Mouse (Mus musculus) cerebellum, adult 18-20 months (tissue): ENCODE measurements around the gene Pias4.

Source experiments
- DNase-seq, 2 experiments: peaks; one replicate each; pipeline ENCODE4 v3.0.0; 2021

The Pias4 gene

DNA sequence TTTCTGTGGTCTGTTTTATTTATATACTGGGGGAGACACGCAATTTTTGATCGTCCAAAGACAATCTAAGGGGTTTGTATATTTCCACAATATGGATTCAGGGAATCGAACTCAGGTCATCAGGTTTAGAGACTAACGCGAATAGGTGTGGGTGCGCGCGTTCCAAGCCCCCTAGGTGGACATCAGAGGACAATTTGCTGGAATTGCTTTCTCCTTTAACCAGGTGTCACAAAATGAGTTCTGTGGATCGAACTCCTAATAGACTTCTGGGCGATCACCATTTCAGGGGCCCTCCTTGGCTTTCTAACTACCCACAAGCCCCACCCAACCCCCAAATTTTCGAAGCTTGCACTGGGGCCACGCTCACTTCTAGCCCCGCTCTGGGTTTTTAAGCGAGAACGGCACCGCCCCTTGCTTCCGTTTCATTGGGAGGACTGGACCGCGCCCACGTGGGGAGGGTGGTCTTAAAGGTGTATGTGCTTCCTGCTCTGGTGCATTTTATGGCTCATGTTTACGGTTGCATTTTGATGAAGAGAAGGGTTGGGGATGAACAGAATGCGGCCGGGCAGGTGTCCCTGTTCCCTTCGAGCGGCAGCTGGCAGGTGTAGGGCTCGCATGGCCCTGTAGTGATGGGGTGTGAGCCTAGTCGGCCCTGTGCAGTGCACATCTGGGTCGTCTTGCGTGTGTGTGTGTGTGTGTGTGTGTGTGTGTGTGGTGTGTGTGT, 960 bp upstream of the Pias4 start:
- DNase-seq, result peak; percentile 77 to 84

DNA sequence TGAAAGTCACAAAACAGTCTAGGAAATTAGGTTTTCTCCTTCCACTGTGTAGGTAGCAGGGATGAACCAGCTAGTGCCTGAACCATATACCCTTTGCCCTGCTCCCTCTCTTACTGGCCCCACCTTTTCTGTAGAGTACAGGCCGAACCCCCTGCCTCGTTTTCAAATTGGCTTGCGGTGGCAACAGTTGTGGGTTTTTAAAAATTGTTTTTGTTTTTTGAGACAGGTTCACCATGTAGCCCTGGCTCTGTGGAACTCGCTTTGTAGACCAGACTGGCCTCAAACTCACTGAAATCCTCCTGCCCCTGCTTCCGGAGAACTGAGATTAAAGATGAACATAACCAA, 336 bp upstream of the Pias4 start:
- no peak for DNase-seq

DNA sequence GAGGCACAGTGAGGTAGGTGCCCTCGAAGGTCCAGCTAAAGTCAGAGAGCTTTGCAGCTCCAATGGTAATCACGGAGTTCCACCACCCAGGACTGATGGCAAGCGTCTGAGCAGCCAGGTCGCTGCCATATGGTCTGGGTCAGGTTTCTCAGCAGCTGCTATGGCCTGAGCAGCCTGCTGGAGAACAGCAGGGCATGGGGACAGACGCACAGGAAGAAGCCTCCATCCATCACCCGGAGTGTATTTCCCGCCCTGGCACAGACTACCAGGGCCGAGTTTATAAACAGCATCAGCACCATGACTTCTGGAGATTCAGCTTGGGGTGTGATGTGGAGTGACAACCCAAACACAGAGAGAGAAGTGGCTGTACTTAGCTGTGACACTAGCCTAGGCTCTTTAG, 2.6 kb downstream of the Pias4 start:
- DNase-seq, result peak; percentile 68 to 76

DNA sequence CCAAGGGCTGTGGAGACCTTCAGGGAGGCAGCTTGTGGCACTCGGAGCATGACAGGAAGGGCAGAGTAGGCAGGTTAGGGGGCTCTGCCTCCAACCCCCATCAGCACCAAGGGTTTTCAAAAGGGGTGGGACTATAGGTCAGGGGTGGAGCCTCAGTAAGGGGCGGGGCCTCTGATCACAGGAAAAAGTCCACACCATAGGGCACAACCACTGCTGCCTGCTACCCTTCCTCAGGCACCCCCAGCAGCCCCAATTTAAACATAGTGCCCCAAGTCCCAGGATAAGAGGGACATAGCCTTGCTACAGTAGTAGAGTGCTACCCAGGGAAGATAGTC, 5.4 kb downstream of the Pias4 start:
- no peak for DNase-seq

DNA sequence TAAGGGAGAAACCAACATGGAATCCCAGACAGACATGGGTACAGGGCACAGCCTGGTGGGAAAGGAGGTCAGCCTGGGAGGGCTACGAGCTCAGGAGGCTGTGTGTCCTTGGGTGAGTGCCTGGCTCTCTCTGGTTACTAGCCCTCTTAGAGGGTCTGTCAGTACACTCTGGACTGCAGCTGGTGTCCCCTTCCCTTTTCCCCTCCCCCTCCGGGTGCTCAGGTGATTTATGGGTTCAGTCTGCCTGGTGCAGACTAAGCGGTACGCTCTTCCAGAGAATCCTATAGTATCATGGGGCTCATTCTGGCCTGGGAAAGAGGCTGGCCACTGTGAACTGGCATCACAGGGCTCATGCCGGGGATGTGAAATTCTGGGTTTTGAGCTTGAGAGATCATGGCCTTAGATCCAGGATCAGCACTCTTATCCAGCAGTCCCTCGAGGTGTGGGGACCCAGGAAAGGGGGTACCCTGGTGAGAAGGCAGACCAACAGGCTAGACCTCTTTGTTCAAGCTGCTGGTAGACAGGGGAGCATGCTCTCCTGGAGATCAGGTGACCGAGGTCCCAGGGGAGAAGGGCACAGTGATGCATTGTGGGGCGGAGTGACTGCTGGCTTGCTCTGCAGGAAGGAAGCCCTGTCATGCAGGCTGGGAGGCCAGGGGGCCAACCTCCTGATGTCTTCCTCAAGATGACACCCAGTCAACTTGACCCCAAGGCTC, 6.0 kb downstream of the Pias4 start:
- DNase-seq, result no peak

DNA sequence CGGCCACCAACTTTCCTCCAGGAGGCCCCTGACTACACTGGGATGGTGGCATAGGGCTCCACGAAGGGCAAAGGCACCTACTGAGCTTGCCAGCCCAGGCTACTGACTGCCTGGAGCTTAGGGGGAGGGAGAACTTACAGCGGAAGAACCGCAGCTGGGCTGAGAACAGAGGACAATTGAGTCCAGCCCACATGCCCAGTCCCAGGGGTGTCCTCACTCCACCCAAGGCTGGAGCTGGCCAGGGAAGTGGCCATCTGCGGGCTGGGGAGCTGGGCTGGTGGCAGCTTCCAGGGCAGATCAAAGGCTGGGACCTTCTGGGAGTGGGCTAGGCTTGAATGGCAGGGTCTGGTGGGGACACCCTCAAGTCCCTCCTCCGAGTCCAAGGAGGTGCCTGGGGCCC, 13.0 kb downstream of the Pias4 start:
- no peak for DNase-seq

DNA sequence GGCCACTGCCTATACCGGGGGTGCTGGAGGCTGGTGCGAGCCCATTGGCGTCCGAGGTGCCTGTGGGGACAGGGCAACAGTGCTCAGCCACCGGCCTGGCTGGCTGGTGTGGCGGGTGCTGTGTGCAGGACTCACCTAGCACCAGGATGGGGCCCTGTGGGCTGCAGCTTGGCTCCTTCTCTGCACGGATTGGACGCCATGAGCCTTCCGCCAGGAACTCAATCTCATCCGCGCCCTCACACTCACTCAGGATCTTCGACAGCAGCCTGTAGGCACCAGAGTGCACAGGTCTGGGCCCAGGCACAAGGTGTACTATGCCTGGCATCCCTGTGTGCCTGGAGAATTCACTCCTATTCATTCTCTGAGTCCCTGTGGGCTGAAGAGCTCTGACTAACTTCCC, 13.4 kb downstream of the Pias4 start:
- DNase-seq, result no peak

DNA sequence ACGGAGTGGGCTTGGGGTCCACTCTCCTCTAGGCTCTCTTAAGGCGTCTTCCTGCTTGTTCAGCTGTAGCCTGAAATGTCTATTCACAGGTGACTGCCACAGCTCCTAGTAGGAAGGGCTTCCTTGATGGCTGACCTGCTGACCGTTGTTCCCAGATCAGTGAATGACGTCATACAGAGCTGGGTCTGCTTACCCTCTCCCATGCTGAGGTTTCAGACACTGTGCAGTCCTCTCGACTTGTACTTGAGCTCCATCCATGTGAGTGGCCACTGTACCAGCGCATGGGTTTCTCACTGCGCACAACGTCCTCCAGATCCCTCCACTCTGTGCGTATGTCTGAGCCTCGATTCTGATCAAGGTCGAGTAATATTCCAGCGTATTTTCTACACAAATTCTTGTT, 15.1 kb downstream of the Pias4 start:
- no peak for DNase-seq

DNA sequence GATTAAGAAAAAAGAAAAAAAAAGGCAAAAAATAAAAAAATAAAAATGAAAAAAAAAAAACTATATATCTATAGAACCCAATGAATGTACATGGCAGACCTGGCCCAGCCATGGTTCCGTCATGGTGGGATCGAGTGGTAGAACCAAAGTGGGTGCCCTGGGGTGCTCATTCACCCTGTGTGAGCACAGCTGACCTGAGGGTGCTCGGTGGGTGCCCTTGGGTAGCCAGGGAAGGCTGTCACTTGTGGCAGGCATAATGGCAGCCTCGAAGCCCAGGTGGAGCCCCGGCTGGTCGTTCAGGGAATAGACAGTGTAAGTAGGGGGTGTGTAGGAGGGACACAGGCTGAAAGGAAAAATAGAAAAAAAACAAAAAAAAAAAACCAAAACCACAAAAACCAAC, 16.5 kb downstream of the Pias4 start:
- DNase-seq, result no peak

DNA sequence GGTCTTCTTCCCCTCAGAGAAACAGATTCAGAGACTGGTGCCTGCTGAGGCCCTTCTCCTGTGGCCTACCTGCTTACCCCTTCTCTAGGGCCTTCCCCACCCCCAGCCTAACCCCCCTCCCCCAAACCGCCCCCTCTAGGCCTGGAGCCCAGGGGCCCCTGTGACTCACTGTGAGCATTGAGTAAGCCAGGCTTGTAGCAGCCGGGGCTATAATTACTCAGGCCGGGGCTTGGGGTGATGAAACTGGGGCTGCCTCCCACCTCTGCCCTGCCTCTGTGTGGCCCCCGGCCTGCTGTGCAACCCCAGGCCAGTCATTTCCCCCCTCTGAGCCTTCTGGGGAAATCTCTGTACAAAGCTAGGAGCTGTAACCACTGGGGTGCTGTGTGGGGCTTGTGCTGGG, 21.4 kb downstream of the Pias4 start:
- no peak for DNase-seq

DNA sequence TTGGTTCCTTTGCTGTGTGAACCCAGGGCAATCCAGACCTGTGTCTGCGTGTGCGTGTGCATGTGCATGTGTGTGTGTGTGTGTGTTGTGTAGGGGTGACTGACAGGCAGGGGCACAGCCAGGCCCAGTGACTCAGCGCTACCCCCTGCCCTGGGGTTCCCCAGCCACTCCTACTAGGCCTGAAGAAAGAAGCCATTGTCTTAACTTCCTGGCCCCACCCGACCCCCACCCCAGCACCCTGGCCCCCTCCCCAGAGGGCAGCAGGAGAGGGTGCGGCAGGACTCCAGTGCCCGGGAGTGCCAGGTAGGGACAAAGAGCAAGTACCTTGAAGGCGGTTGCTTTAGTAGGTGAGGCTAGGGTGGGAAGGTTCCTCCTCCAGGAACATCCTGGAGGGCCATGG, 21.9 kb downstream of the Pias4 start:
- DNase-seq, result no peak

DNA sequence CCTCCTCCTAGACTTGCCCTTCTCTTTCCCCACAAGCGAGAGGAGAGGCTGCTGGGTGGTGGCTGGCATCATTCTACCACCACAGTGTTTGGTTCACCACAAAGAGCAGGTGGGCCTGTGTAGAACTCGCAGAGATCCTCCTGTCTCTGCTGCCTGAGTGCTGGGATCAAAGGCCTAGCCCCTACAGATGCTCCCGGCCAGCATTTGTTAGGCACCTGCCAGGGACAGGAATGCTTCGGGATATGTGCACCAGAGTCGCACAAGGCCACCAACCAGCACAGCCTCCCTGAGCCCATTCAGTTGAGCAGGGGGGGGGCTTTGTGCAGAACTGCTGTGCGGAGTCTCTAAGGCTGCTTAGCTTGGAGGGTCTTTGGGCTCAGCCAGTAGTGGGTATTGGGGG, 22.4 kb downstream of the Pias4 start:
- DNase-seq, result no peak

DNA sequence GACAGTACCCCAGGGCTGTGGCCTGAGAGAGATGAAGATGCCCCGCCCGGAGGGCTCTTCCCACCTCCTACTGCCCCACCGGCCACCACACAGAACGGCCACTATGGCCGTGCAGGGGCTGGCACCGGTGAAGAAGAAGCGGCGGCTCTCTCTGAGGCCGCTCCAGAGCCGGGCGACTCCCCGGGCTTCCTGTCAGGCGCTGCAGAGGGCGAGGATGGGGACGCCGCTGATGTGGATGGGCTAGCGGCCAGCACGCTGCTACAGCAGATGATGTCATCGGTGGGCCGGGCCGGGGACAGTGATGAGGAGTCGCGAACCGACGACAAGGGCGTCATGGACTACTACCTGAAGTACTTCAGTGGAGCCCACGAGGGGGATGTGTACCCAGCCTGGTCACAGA, 23.1 kb downstream of the Pias4 start:
- peak in 1 of 2 experiments; percentile 43 for DNase-seq

DNA sequence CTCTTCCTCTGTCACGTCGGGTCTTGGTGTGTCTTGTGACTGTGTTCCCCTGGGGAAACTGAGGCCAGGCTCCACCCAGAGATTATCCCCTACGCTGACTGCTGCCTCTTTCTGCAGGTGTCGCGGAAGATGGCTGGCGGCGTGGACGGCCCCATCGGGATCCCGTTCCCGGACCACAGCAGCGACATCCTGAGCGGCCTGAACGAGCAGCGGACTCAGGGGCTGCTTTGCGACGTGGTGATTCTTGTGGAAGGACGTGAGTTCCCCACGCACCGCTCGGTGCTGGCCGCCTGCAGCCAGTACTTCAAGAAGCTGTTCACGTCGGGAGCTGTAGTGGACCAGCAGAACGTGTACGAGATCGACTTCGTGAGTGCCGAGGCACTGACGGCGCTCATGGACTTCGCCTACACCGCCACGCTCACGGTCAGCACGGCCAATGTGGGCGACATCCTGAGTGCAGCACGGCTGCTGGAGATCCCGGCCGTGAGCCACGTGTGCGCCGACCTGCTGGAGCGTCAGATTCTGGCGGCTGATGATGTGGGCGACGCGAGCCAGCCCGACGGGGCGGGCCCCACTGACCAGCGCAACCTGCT, 23.8 kb downstream of the Pias4 start:
- peak in 1 of 2 experiments; percentile 40 for DNase-seq

DNA sequence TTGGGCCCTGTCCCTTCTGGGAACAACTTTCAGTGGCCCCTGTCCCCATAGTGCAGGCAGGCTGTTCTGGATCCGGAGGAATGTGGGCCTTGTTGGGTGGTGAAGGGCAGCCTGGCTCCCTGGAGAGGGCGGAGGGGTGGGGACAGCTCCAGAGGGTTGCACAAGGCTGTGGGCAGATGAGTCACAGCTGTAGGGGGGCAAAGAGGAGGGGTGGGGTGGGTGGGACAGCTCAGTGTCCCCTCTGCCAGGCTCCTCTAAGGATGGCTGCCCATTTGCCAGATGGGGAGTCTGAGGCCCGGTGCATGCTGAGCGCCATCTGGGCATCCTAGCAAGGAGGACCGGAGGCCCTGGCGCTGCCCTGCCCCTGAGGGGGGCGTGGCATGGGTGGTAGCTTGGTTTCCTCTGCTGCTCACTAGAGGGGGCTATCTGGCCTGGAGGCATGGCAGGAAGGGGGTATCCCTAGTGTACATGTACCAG, 24.5 kb downstream of the Pias4 start:
- DNase-seq, result peak; percentile 76 to 77

DNA sequence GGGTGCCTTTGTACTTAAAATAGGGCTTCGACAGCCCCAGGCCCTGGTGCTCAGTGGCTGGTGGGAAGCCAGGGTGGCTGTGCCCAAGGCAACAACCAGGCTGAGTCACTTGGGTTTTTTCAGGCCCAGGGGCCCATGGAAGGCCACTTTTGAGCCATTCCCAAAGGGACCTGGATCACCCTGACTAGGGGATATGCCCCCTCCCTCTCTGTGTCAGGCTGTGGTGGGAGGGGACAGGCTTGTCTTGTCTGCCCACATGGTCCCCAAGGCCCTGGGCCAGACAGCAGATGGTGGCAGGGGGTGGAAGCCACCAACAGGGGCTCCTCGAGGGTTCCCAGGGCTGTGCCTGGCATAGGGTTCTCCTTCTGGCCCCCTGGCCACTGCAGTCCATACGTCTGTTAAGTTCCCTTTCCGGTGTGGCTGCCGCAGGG, 25.2 kb downstream of the Pias4 start:
- DNase-seq, result peak; percentile 56 to 61

DNA sequence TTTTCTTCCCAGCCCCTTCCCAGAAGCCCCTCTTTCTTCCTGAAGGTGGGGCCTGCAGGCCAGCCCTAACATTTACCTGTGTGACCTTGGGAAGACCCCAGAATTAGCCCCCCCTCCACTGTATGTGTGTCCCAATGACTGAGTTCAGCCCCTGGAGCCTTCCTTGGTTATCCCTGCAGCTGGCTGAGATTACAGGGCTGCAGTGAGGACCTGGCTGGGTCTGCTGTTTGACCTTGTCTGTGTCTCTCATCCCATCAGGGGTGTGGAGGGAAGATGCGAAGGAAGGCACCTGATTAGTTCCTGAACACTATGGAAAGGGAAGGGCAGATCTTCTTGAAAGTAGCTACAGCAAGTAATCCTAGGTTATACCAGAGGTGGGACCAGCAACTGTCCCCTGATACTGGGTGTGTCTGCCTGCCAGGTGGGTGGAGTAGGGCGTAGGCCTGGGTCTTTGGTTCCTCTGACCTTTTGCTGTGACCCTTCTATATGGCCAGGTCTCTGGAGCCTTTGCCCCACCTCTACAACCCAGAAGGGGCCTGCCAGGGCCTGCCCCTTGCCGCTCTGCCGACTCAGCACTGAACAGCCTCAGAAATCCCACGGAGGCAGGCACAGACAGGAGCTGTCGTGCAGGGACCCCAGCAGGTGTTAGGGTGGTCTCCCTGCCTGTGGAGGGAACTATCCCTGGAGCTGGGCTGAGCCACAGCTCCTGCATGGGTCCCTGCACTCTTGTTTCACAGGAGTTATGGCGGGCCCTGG, 26.1 kb downstream of the Pias4 start:
- DNase-seq, result no peak

DNA sequence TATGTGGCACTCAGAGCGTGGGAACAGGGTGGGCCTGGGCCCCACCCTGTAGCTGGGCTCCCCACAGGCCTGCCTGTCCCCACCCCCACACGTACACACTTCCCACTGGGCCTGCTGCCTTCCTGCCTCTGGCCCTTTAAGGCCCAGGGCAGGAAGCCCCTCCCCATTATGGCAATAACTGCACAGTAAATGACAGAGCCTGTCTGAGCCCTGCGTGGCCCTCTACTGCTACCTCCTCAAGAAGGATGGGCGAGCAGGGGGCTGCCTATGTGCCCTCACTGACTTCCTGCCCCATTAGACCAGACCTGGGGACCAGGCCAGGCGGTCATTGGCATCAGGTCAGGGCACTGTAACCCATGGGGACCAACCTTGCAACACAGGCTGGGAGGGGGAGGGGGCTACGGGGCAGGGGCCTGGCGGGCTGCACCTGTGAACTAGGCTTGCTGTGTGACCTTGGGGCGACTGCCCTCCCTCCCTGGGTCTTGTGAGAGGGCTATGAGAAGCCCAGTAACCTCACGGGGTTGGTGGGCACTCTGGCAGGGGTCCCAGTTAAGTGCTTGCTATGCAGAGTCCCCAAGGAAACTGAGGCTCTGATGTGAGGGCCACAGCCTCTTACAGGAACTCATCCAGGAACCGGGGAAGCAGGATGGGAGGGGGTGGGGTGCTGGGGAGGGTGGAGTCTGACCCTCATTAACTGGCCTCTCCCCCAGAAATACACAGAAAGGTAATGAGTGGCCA, 26.8 kb downstream of the Pias4 start:
- DNase-seq, result peak in 1 of 2 experiments; percentile 47

DNA sequence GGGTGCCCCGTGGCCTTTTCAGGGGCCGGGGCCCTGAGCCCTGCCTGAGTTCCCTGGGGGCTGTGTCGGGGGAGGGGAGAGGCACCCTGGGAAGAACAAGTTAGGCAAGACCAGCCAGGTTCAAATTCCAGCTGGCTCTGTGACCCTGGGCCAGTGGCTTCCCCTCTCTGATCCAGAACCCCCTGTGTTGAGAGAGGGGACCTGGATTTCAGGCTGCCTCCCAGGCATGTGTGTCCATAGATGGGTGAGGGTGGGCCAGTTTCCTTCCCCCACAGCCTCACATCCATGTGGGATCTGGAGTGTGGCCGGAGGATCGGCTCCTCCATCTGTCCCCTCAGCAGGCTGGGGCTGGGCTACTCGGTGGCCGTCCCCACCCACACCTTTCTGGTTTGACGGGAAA, 27.7 kb downstream of the Pias4 start:
- peak; percentile 64 to 70 for DNase-seq

DNA sequence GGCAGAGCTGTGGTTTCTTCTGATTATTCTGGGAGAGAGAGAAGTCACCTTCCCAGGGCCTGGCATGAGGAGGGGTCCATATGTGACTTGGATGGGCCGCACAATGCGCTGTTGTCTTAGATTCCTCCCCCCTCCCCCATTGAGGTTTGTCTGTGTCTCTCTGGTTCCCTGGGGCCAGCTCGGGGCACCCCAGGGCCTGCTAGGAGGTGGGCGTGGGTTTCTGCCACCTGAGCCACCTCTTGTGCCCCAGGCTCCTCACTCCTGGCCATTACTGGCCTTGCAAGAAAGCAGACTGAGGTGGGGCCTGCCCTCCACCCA, 28.2 kb downstream of the Pias4 start:
- DNase-seq, result peak in 1 of 2 experiments; percentile 29

DNA sequence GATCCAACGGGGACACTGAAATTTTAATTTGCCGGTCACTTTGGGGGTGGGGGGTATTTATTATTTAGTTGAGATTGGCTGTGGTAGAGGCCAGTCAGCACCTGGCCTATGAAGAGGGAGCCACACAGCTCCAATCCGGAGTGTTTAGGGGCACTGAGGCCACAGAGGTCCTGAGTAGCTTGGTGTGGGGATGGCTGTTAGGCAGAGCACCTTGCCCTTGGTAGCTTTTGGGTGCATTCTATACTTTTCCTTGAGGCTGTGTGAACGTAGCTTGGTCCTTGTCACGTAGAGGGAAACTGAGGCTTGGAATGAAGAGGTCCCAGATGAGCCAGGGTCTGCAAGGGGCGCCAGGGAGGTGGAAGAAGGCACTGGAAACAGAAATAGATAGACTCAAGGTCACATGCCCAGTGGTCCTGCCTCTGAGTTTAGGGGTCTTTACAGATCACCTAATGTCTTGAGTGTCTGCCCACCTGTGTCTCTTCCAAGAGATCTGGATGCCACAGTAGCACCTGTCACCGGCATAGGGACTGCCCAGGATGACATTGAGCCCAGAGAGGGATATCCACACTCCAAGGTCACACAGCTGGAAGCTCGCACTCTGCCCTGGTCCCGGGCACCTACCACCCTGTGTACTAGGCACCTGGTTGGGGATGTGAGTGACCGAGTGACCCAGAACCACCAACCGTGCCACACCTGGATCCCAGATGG, 28.7 kb downstream of the Pias4 start:
- peak in 1 of 2 experiments; percentile 38 for DNase-seq

DNA sequence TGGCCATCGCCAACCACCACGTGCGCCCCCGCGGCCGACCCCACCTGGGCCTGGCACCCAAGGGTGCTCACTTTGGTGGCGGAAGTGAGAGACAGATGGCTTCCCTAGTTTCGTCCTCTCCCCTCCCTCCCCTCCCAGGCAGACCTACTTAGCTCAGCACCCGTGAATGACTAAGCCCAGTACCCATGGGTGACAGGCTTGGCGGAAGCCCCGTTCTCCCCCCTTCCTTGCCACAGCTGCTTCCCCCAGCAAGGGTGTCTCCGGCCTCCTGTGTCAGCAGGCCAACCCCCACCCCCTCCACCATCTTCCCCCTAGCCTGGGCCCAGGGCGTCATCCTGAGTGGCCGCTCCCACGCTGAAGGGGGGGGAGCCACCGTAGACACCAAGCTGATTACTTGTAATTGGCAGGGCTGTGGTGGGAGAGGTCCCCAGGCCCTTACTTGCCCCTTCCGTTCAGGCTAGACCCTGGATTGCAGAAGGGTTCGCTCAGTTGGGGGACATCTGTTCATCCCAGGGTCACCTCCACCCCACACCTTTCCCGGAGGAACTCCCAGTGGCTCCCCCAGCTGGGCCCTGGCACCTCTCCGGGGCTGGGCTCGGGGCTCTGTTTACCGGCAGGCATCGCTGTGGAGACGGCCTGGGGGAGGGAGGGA, 29.5 kb downstream of the Pias4 start:
- DNase-seq, result peak; percentile 55 to 65
